Mouse (Mus musculus) NIH3T3 (cell line): ENCODE results near the gene Mphosph6.

Source experiments
- DNase-seq: peaks from one replicate; pipeline ENCODE4 v3.0.0-alpha.2; 2012; ENCODE audit warnings: low read depth

Gene Mphosph6

DNA sequence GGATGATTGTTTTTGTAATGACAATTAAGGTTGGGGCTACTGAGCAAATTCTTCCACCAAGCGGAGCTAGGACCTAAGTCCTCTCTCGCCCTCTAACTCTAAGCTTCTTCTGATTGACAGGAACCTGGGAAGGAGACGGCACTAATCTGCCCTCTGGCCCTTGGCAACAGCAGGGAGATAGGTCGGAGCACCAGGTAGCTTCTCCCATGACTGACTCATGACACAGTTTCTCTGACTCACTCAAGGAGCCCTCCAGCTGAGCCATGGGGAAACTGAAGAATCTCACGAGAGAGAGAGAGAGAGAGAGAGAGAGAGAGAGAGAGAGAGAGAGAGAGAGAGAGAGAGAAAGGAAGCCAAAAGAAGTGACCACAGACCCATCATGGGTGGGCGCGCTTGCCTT lies 32.8 kb downstream of the Mphosph6 start:
- DNase-seq = no peak

DNA sequence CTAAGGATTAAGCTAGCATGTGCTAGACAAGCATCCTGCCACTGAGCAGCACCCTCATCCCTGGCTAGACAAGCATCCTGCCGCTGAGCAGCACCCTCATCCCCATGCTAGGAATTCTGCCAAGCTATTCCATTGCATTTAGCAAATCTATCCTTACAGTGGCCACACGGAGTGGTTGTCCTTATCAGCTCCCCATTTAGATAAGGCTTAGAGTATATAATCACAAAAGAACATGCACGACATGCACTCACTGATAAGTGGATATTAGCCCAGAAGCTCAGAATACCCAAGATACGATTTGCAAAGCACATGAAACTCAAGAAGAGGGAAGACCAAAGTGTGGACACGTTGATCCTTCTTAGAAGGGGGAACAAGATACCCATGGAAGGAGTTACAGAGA lies 35.8 kb downstream of the Mphosph6 start:
- no peak for DNase-seq

DNA sequence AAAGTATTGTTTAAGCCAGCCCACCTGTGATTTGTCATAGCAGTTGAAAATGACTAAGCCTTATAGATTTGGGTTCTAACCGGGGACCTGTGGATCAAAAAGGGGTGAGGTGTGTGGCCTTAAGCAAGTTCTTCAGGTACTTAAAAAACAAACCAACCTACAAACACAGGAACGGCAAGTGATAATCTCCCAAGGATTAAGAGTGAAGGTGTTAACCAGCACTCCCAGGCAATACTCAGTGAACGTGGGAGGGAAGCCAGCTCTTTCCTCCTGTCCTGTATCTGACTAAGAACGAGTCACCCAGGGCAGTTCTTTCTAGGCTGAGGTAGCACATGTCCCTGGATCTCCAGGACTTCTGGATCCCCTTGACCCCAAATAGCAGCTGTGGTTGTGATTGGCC lies 37.1 kb downstream of the Mphosph6 start:
- DNase-seq = no peak

DNA sequence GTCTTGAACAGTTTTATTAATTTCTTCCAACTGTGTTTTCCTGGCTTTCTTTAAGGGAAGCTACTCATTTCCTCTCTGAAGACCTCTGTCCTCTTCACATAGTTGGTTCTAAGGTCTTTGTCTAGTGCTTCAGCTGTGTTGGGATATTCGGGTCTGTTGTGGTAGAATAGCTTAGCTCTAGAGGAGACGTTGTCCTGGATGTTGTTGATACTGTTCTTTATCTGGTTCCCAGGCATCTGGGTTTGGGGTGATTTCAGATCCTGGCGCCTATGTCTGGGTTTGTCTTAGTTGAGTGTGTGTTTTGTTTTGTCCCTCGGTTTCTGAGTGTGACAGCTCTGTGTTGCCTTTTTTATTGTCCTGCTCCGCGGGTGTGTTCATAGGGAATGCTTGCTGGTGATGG lies 39.0 kb downstream of the Mphosph6 start:
- no peak for DNase-seq

- DNase-seq = no peak
These were observed 43.8 kb downstream of the Mphosph6 start for GRCm38 (mm10) chr8:117757900-117758299.

GRCm38 (mm10) chr8:117749436-117749835 lies 52.3 kb downstream of the Mphosph6 start:
- no peak for DNase-seq

- no peak for DNase-seq
These were observed 53.6 kb downstream of the Mphosph6 start for GRCm38 (mm10) chr8:117747886-117748730.

GRCm38 (mm10) chr8:117747428-117747827 lies 54.3 kb downstream of the Mphosph6 start:
- DNase-seq = no peak

- no peak for DNase-seq
These were observed 55.1 kb downstream of the Mphosph6 start for GRCm38 (mm10) chr8:117746651-117747050.

GRCm38 (mm10) chr8:117742431-117743012 lies 59.2 kb downstream of the Mphosph6 start:
- DNase-seq = peak; percentile 30
